8 mouse cellular contexts compared by ENCODE assay signal in the genomic region with DNA sequence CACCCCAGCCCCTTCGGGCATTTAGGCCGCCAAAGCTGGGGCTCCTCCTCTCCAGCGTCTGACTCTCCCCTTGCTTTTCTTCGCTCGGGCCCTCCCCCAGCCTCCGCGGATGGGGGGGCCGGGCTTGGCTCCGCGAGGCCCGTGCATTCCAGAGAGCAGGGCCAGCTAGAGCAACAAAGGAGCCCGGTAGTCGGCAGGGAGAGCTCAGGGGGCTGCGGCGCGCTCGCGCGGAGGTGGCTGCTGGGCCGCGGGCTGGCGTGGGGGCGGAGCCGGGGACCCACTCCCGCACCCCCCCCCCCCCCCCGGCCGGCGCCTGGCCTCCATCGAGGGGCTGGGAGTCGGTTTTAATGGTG. TPM values are rescaled to one million over a fixed set of nuclear protein-coding genes. Genes with fewer than 3 reads are reported as not detected.
DNase-seq lines count a peak whose midpoint lies in the region; ATAC-seq and TF ChIP-seq lines count a peak whose summit lies in the region.

A gene (plus strand): TSS at position 168 of the 353 bp plus-strand sequence.

- peak; percentile 97 for ATAC-seq in forebrain, embryonic 15.5 days (replicated peaks)
- ATAC-seq in lung, embryonic 16.5 days (ENCODE audit: low read depth), result peak; percentile 98

- H3K27me3 ChIP-seq in forebrain, embryonic 15.5 days, result no peaks in the 10 kb centered on the region
- no peaks in the 10 kb centered on the region for H3K27me3 ChIP-seq in lung, embryonic 16.5 days (ENCODE audit: control insufficient read depth, insufficient read depth, low read depth, low read length)

- 1% methylated on average over 27 of the region's 30 CpGs for WGBS in forebrain, embryonic 15.5 days
- 1% methylated on average over 10 of the region's 30 CpGs for WGBS in lung, embryonic 16.5 days

- 0 out of 2 replicates have a peak within 1 kb of the TSS, but pooled peaks have one; percentile 24 for H3K27ac ChIP-seq in ES-E14 (ENCODE audit: insufficient read depth, low read depth, low read length, poor library complexity, severe bottlenecking)
- H3K27ac ChIP-seq in forebrain, embryonic 15.5 days (replicated peaks), result peak within 1 kb of the TSS; percentile 82
- peak within 1 kb of the TSS; percentile 97 for H3K27ac ChIP-seq in lung, embryonic 16.5 days (ENCODE audit: low read length)

- peak within 1 kb of the TSS; percentile 86 for H3K4me2 ChIP-seq in forebrain, embryonic 15.5 days (replicated peaks)
- peak within 1 kb of the TSS; percentile 80 for H3K4me2 ChIP-seq in lung, embryonic 16.5 days (ENCODE audit: low read depth, low read length)

- H3K36me3 ChIP-seq in ES-E14 (ENCODE audit: control insufficient read depth, insufficient read depth, low read length, poor library complexity, severe bottlenecking), result peaks cover 2% of the 10 kb centered on the region; the same call in 1 of the 2 replicates
- H3K36me3 ChIP-seq in forebrain, embryonic 15.5 days, result no peaks in the 10 kb centered on the region
- peaks cover 7% of the 10 kb centered on the region; the same call in 1 of the 2 replicates for H3K36me3 ChIP-seq in lung, embryonic 16.5 days (ENCODE audit: control insufficient read depth, insufficient read depth, low read length)

- H3K9me3 ChIP-seq in ES-E14 (ENCODE audit: control insufficient read depth, insufficient read depth, low read depth, low read length), result no peaks in the 10 kb centered on the region
- no peaks in the 10 kb centered on the region for H3K9me3 ChIP-seq in forebrain, embryonic 15.5 days
- H3K9me3 ChIP-seq in lung, embryonic 16.5 days (ENCODE audit: control insufficient read depth, low read length), result no peaks in the 10 kb centered on the region

- no peaks in the 10 kb centered on the region for H3K4me1 ChIP-seq in ES-E14 (ENCODE audit: control insufficient read depth in 2 of 2, insufficient read depth in 2 of 2, low read length in 2 of 2, poor library complexity in 1 of 2)
- peaks cover 13% of the 10 kb centered on the region for H3K4me1 ChIP-seq in forebrain, embryonic 15.5 days
- H3K4me1 ChIP-seq in lung, embryonic 16.5 days (replicated peaks; ENCODE audit: control insufficient read depth, insufficient read depth, low read length), result peaks cover 15% of the 10 kb centered on the region

- H3K4me3 ChIP-seq in ES-E14 (ENCODE audit: insufficient read depth in 1 of 2, low read depth in 1 of 2, low read length in 2 of 2, poor library complexity in 1 of 2, severe bottlenecking in 1 of 2), result peak within 1 kb of the TSS; percentile 76 to 83
- H3K4me3 ChIP-seq in forebrain, embryonic 15.5 days, result peak within 1 kb of the TSS; percentile 66
- H3K4me3 ChIP-seq in lung, embryonic 16.5 days (ENCODE audit: low read length), result peak within 1 kb of the TSS; percentile 91

- DNase-seq in ES-E14 (ENCODE audit: low read depth, low spot score), result no peak
- peak; percentile 90 for DNase-seq in adrenal gland, adult 2 months
- DNase-seq in heart, postnatal 14 days, result peak; percentile 86 to 87
- DNase-seq in kidney, postnatal 4 days, result peak; percentile 89 to 94
- peak; percentile 49 for DNase-seq in retina, postnatal 7 days (ENCODE audit: low read depth, low spot score)
- DNase-seq in c-Kit-positive CD71-positive TER-119-positive erythroid progenitor cells, embryonic 14.5 days (ENCODE audit: low spot score), result no peak

- intact Hi-C loops in heart, postnatal 14 days (cut with DNase I), result no loop called here

- in situ Hi-C loops in ES-E14 (cut with MboI; ENCODE audit: low sequenced_read_pairs in 2 of 2, unreplicated experiment in 2 of 2), result no loop called here

- H3K9ac ChIP-seq in ES-E14 (ENCODE audit: insufficient read depth, low read depth, low read length, poor library complexity, severe bottlenecking), result peak within 1 kb of the TSS; percentile 73
- peak within 1 kb of the TSS; percentile 72 for H3K9ac ChIP-seq in forebrain, embryonic 15.5 days (replicated peaks)
- peak within 1 kb of the TSS; percentile 100 for H3K9ac ChIP-seq in lung, embryonic 16.5 days (ENCODE audit: low read length)

TF ChIP-seq in ES-E14, 5 proteins besides CTCF, POLR2A, EP300 and RAD21:
- TF ChIP-seq ZC3H11A (IDR thresholded peaks at IDR 0.05; ENCODE audit: borderline replicate concordance, low read depth, low read length), result no peak
- no peak for TF ChIP-seq CHD2 (IDR thresholded peaks at IDR 0.05; ENCODE audit: low read depth, low read length)
- no peak for TF ChIP-seq ZNF384 (IDR thresholded peaks at IDR 0.05; ENCODE audit: low read depth, low read length)
- no peak for TF ChIP-seq HCFC1 (IDR thresholded peaks at IDR 0.05; ENCODE audit: borderline replicate concordance, insufficient read depth, low read length)
- TF ChIP-seq MAFK (IDR thresholded peaks at IDR 0.05; ENCODE audit: insufficient read depth, low read depth, low read length), result no peak

RNA-seq across cellular contexts. Expression of the gene that starts here (rescaled TPM):
- total RNA-seq in ES-E14 (2012; rRNA removed), result 25.7 and 27.3 TPM in 2 replicates
- total RNA-seq in adrenal gland, adult 2 months (2021), result 10 to 100 TPM; 41.3 to 46.1 TPM
- 72.3 and 74.7 TPM in 2 replicates for polyA plus RNA-seq in adrenal gland, adult 2 months (2012; rRNA removed)
- 14.4 and 16.3 TPM in 2 replicates for polyA plus RNA-seq in forebrain, embryonic 15.5 days (2015; fragmentation: Nextera tagmentation; extraction: Ambion mirVana)
- 10 to 100 TPM; 16.8 to 17.6 TPM for total RNA-seq in heart, postnatal 14 days (2021)
- polyA plus RNA-seq in lung, embryonic 16.5 days (2015; fragmentation: Nextera tagmentation; extraction: Ambion mirVana), result 29.2 and 29.6 TPM in 2 replicates

Comparison
In these comparisons a context has a peak if more than half of its experiments do, and no peak if none do; other contexts are left out.
1. DNase-seq: peak in adrenal gland, adult 2 months (single experiment), heart, postnatal 14 days (2 of 2), kidney, postnatal 4 days (2 of 2) and retina, postnatal 7 days (single experiment); none in ES-E14 (single experiment) and c-Kit-positive CD71-positive TER-119-positive erythroid progenitor cells, embryonic 14.5 days (single experiment).
2. H3K27ac ChIP-seq: peak in every context shown above with its lines; median percentile 97 in lung, embryonic 16.5 days; 82 in forebrain, embryonic 15.5 days; 24 in ES-E14.
3. Peak in every context shown above with its lines, with median percentiles within 50 percentile points of each other: H3K4me3 ChIP-seq and H3K9ac ChIP-seq.